Mouse (Mus musculus): ENCODE data around the gene Dcps. TPM values are rescaled to one million over a fixed set of nuclear protein-coding genes. Genes with fewer than 3 reads are reported as not detected.

Dcps gene
- polyA plus RNA-seq, 1 experiment from 2014 or later = 93.5 TPM

GRCm38 (mm10) chr9:35092904-35093303, 83.0 kb downstream of the Dcps start:
- Histone ChIP-seq H3K4me3 (no peak overlapping the region), H3K36me3 (replicated peaks) (no peaks in the 10 kb centered on the region), H3K4me1 (0 out of 2 replicates have a peak, but pooled peaks cover 5% of the 10 kb centered on the region), H3K27me3 (replicated peaks; ENCODE audit: low read depth, poor library complexity, severe bottlenecking) (no peaks in the 10 kb centered on the region), H3K9me3 (no peaks in the 10 kb centered on the region), H3K27ac (replicated peaks) (no peak overlapping the region)
- no peak for DNase-seq (ENCODE audit: low spot score)
- WGBS = 92% methylated on average over 2 of the region's 2 CpGs

Other genes with a start within 250 kb of the Dcps start
- 18.2 and 18.7 TPM in 2 replicates for gene St3gal4, start 56.8 kb downstream of the Dcps start, polyA plus RNA-seq (2016; fragmentation: Nextera tagmentation; extraction: Ambion mirVana)
- 84.6 and 86.8 TPM in 2 replicates for gene Srpr, start 24.1 kb upstream of the Dcps start, polyA plus RNA-seq (2016; fragmentation: Nextera tagmentation; extraction: Ambion mirVana)
- 20.3 and 21.8 TPM in 2 replicates for gene Tirap, start 24.2 kb upstream of the Dcps start, polyA plus RNA-seq (2016; fragmentation: Nextera tagmentation; extraction: Ambion mirVana)
- gene Foxred1, start 35.0 kb upstream of the Dcps start, polyA plus RNA-seq (2016; fragmentation: Nextera tagmentation; extraction: Ambion mirVana) = 51.4 and 57.5 TPM in 2 replicates
- gene Fam118b, start 91.7 kb upstream of the Dcps start, polyA plus RNA-seq (2016; fragmentation: Nextera tagmentation; extraction: Ambion mirVana) = 63.4 and 66.4 TPM in 2 replicates
- 35.4 and 35.9 TPM in 2 replicates for gene Rpusd4, start 91.8 kb upstream of the Dcps start, polyA plus RNA-seq (2016; fragmentation: Nextera tagmentation; extraction: Ambion mirVana)
- gene Cdon, start 245.1 kb upstream of the Dcps start, polyA plus RNA-seq (2016; fragmentation: Nextera tagmentation; extraction: Ambion mirVana) = 9.1 and 9.9 TPM in 2 replicates